Mouse (Mus musculus) Patski (cell line): ENCODE measurements at regions not wholly inside any gene's neighbourhood (a gene's known extent, or its start where the extent isn't known, plus 50 kb on each side); places are given as distances from the start of the nearest gene placed in this dataset.
A peak's percentile ranks its signal among the peaks of the same experiment; 100 is the strongest.

ENCODE experiments used
- ATAC-seq: fragments of 100-300 bp; one replicate; pipeline ENCODE4 v1.8.0; 2021
- CTCF ChIA-PET: fragments of 350-600 bp; sonication (Branson Sonifier 250); formaldehyde crosslinking; loops from one replicate; lab custom pipeline; 2022; ENCODE audit warnings: inconsistent platforms; lab: Charles Lee
- POLR2A ChIA-PET: fragments of 350-600 bp; sonication (Branson Sonifier 250); formaldehyde crosslinking; loops from one replicate; lab custom pipeline; 2022; ENCODE audit warnings: antibody characterized with exemption, inconsistent platforms; lab: Charles Lee
- DNase-seq: peaks from one replicate; pipeline ENCODE4 v3.0.0-alpha.2; 2011; ENCODE audit warnings: low read depth, low spot score
- H3K27me3 ChIP-seq: fragments of 371-371 bp; one replicate; pipeline ENCODE4 v1.5.1; 2021
- CTCF ChIP-seq: fragments of 100-300 bp; IDR thresholded peaks from one replicate; pipeline ENCODE4 v1.5.1; 2021
- in situ Hi-C: fragments of 300-500 bp; cut with MboI; formaldehyde crosslinking; loops from 3 replicates; pipeline ENCODE4 v1.11.1; 2018; ENCODE audit warnings: low pct_unique_long_range_greater_than_20kb, mixed read lengths

GRCm38 (mm10) chr14:105693713-105694112, 202.9 kb downstream of the Spry2 start:
- in situ Hi-C loops, result no loop called here
- CTCF ChIA-PET, result interaction anchor here (0.9 to 1.3 kb wide), 3 partner anchors 10 to 25 kb away, joined by 3 to 4 read pairs (median 3); no protein-coding TSS in a partner anchor
- DNase-seq, result no peak
- TF ChIP-seq CTCF, result no peak
- ATAC-seq, result no peak
- no peaks in the 10 kb centered on the region for H3K27me3 ChIP-seq
- POLR2A ChIA-PET, result no interaction called here

DNA sequence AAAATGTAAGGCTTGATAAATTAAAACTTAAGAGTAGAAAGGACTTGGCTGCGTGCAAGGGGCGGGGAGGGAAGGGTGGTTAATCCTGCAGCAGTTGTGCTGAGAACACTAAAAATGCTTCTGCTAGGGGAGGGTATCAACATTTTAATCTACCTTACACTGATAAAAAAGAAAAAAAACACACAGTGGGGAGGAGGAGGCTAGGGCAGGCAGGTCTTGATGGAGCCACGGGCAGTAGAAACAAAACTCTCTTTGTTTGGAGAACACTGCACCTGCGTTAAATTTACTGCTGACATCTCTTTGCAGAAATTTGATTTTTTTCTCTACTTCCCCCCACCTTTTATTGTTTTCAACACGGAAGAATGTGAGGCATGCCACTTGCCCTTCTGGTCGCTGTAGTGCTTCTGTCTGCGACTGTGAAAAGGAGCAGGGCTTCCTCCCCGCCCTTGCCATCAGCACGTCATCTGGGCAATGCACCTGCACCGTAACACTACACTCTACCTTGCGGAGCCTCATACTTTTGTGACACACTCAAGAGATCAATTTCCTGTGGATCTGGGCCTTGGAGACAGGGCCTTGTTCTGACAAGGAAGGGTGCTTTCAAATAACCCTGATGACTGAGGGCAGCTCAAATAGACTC, 211.7 kb downstream of the Spry2 start:
- in situ Hi-C loops, result no loop called here
- DNase-seq, result no peak

DNA sequence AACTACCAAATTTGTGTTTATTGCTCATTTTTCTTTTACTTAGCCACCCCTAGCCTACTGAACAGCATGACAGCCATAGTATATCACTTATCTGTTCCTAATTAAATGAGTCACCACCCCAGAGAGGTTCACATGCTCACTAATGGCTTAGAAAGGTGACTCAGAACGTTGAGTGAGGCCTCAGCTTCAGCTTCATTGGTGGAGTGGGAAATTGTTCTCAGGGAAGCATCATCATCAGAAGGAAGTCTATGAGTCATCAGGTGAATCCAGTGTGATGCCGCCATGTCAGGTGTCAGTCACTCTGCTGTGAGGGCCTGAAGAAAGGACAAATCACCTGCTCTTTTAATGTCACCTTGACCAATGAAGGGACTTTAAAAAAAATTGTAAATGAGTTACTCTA, 212.3 kb downstream of the Spry2 start:
- in situ Hi-C loops, result no loop called here
- TF ChIP-seq CTCF, result no peak
- DNase-seq (peak; percentile 43), ATAC-seq (peak; percentile 82)
- CTCF ChIA-PET, result no interaction called here
- no peaks in the 10 kb centered on the region for H3K27me3 ChIP-seq
- POLR2A ChIA-PET, result no interaction called here

More for the DNA sequence above, 211.7 kb downstream of the Spry2 start:
- TF ChIP-seq CTCF, result no peak
- ATAC-seq, result no peak
- ChIA-PET POLR2A (no interaction called here), CTCF (no interaction called here)
- no peaks in the 10 kb centered on the region for H3K27me3 ChIP-seq

DNA sequence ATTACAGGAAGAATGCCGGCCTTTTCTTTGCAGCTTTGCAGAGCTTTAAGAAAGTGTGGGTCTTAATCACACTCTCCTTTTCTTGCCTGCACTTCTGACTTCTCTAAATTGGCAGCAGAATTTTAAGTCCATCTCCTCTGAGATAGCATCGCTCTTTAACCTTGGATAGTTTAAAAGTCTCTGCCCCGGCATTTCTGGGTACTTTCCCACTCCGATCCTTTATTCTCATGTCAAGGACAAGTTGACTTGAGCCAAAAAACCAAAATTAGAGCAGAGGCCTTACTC, 220.0 kb downstream of the Spry2 start:
- ChIA-PET CTCF (no interaction called here), POLR2A (no interaction called here)
- no peaks in the 10 kb centered on the region for H3K27me3 ChIP-seq
- no peak for DNase-seq
- TF ChIP-seq CTCF, result no peak
- no peak for ATAC-seq
- in situ Hi-C loops, result no loop called here

DNA sequence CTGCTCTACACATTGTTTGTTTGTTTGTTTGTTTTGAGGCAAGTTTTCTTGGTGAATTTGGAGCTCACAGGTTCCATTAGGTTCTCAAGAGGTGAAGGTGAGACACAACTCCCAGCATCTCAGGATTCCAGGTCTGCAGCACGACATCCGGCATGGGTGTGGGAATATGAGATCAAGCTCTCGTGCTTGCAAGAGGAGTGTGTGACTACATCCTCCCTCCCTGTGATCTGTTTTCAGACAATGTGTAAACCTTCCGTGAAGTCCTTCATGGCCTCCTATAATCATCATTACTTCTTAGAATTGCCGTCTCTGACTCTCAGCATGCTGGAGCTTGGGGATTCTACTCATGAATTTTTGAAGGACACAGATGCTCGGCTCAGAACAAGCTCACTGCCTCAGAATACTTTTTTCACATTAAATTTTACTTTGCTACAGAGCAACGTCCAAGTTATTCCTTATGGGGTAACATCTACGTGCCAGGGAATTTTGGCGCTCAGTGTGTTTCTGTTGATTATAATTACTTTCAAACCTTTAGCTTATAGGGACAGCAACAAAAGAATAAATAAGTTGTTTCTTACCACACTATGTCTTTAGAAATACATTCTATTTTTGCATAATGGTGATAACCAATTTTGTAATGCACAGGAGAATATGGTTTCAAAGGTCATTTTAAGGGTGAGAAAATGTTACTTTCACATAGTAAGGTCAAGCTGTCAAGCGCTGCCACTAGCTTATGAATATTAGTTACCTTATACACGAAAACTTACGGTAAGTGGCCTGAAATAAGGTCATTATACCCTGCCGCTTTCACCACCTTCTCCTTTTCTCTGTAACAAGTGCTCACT, 220.6 kb downstream of the Spry2 start:
- no peak for ATAC-seq
- no peak for DNase-seq
- CTCF ChIA-PET, result interaction anchor here (1.3 kb wide), 1 partner anchor 202 kb away, joined by 3 read pairs; no protein-coding TSS in a partner anchor
- no peak for TF ChIP-seq CTCF
- POLR2A ChIA-PET, result no interaction called here
- no peaks in the 10 kb centered on the region for H3K27me3 ChIP-seq
- in situ Hi-C loops, result no loop called here

- DNase-seq (no peak), ATAC-seq (no peak)
- in situ Hi-C loops, result no loop called here
- no peaks in the 10 kb centered on the region for H3K27me3 ChIP-seq
- no peak for TF ChIP-seq CTCF
- CTCF ChIA-PET, result interaction anchor here (1.3 kb wide), 1 partner anchor 201 kb away, joined by 3 read pairs; no protein-coding TSS in a partner anchor
- POLR2A ChIA-PET, result interaction anchor here (0.6 kb wide), 1 partner anchor 336 kb away, joined by 4 read pairs; no protein-coding TSS in a partner anchor
Observed at GRCm38 (mm10) chr14:105675006-105675405, 221.6 kb downstream of the Spry2 start.

GRCm38 (mm10) chr14:105668969-105669368, 227.7 kb downstream of the Spry2 start:
- ChIA-PET POLR2A (no interaction called here), CTCF (interaction anchor here (1.1 to 1.2 kb wide), 2 partner anchors 8 to 80 kb away, joined by 3 read pairs; no protein-coding TSS in a partner anchor)
- TF ChIP-seq CTCF, result peak; percentile 42
- ATAC-seq (peak; percentile 97), DNase-seq (peak; percentile 90)
- no peaks in the 10 kb centered on the region for H3K27me3 ChIP-seq
- in situ Hi-C loops, result loop anchor here (5.0 to 10.0 kb wide), 3 partner anchors 82 to 274 kb away; no protein-coding TSS in a partner anchor

GRCm38 (mm10) chr14:105664671-105665198, 231.9 kb downstream of the Spry2 start:
- H3K27me3 ChIP-seq, result no peaks in the 10 kb centered on the region
- peak; percentile 86 for DNase-seq
- ChIA-PET CTCF (interaction anchor here (0.6 kb wide), 1 partner anchor 385 kb away, joined by 3 read pairs; no protein-coding TSS in a partner anchor), POLR2A (interaction anchor here (0.5 to 1.1 kb wide), 2 partner anchors 231 to 404 kb away, joined by 3 read pairs; no protein-coding TSS in a partner anchor)
- TF ChIP-seq CTCF, result no peak
- ATAC-seq, result peak; percentile 41
- in situ Hi-C loops, result loop anchor here (5.0 to 10.0 kb wide), 4 partner anchors 42 to 270 kb away; no protein-coding TSS in a partner anchor

DNA sequence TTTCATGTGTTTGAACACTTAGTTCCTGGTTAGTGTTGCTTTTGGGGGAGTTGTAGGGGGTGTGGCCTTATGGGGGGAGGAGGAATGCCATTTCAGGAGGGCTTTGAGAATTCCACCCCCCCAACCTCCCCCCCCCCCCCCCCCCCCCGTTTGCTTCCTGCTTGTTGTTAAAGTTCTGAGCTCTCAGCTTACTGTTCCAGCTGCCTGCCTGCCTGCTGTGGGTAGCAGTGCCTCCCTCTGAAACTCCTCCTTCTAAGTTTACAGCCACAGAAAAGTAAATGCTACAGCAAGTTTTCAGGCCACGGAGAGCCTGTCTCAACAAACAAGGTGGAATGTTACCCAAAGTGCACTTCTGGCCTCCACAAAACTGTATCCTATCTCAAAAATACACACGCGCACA, 233.1 kb downstream of the Spry2 start:
- ChIA-PET CTCF (no interaction called here), POLR2A (no interaction called here)
- H3K27me3 ChIP-seq, result no peaks in the 10 kb centered on the region
- no peak for ATAC-seq
- in situ Hi-C loops, result loop anchor here (5.0 to 10.0 kb wide), 2 partner anchors 41 to 269 kb away; no protein-coding TSS in a partner anchor
- DNase-seq, result no peak
- TF ChIP-seq CTCF, result no peak

GRCm38 (mm10) chr14:105662839-105663238, 233.8 kb downstream of the Spry2 start:
- ChIA-PET CTCF (no interaction called here), POLR2A (no interaction called here)
- in situ Hi-C loops, result loop anchor here (5.0 to 10.0 kb wide), 2 partner anchors 41 to 268 kb away; no protein-coding TSS in a partner anchor
- ATAC-seq, result peak; percentile 94
- no peak for TF ChIP-seq CTCF
- peak; percentile 51 for DNase-seq
- H3K27me3 ChIP-seq, result no peaks in the 10 kb centered on the region
